Mouse (Mus musculus) heart, postnatal 0 days (tissue): ENCODE data around the gene Phldb1.

ENCODE experiments used
- CTCF ChIP-seq: IDR thresholded peaks from 2 replicates; pipeline ENCODE4 v1.5.1; 2016; ENCODE audit warnings: antibody characterized with exemption, control low read depth, low read depth
- EP300 ChIP-seq: IDR thresholded peaks from 2 replicates; pipeline ENCODE4 v1.6.1; 2016; ENCODE audit warnings: antibody characterized with exemption, low read depth

- TF ChIP-seq CTCF (no peak), EP300 (no peak)
These were observed 26.1 kb downstream of the Phldb1 start for GRCm38 (mm10) chr9:44708925-44709324.
